Mouse (Mus musculus): Measurements from ENCODE around the gene Zfp619. TPM values are rescaled to one million over a fixed set of nuclear protein-coding genes. Genes with fewer than 3 reads are reported as not detected.

Zfp619 gene
- 0.10 and 0.19 TPM in 2 replicates for polyA plus RNA-seq (2012; rRNA removed)

GRCm38 (mm10) chr7:39517616-39518177 lies at the start of gene Zfp619:
Gene Zfp619, plus strand, starts transcription at chr7:39517766.

Other genes with a start within 250 kb of the Zfp619 start
- gene Gm5114, start 104.6 kb upstream of the Zfp619 start, polyA plus RNA-seq (2012; rRNA removed), result not detected in 2 replicates